Mouse (Mus musculus) limb, embryonic 14.5 days (tissue): ENCODE results near the gene Nkiras1. TPM values are rescaled to one million over a fixed set of nuclear protein-coding genes. Genes with fewer than 3 reads are reported as not detected.

Source experiments
- ATAC-seq: fragments of 200-750 bp; cut with Nextera tagmentation; 2 replicates; pipeline ENCODE4 v1.8.0; 2017; ENCODE audit warnings: low read depth, moderate number of reproducible peaks, moderate TSS enrichment; ENCODE audit not compliant: low FRiP score
- DNase-seq: peaks from one replicate; pipeline ENCODE4 v3.0.0-alpha.2; 2015; ENCODE audit warnings: low spot score
- H3K27ac ChIP-seq: fragments of 300-500 bp; sonication (generic); replicated peaks from 2 replicates; pipeline ENCODE4 v1.5.1; 2014; ENCODE audit warnings: low read depth, mild to moderate bottlenecking, low read length, moderate library complexity, mixed read lengths
- H3K27me3 ChIP-seq: fragments of 300-500 bp; sonication (generic); 2 replicates; pipeline ENCODE4 v1.6.1; 2014; ENCODE audit warnings: low read length, mixed read lengths; ENCODE audit not compliant: control insufficient read depth, insufficient read depth
- H3K36me3 ChIP-seq: fragments of 300-500 bp; sonication (generic); 2 replicates; pipeline ENCODE4 v1.6.1; 2014; ENCODE audit warnings: mild to moderate bottlenecking, low read length, moderate library complexity, mixed read lengths; ENCODE audit not compliant: control insufficient read depth, insufficient read depth
- H3K4me1 ChIP-seq: fragments of 300-500 bp; sonication (generic); 2 replicates; pipeline ENCODE4 v1.6.1; 2014; ENCODE audit warnings: antibody characterized with exemption, low read length, mixed read lengths; ENCODE audit not compliant: control insufficient read depth, insufficient read depth
- H3K4me2 ChIP-seq: fragments of 300-500 bp; sonication (generic); replicated peaks from 2 replicates; pipeline ENCODE4 v1.6.1; 2014; ENCODE audit warnings: low read depth, mild to moderate bottlenecking, low read length, moderate library complexity; ENCODE audit not compliant: severe bottlenecking
- H3K4me3 ChIP-seq: fragments of 300-500 bp; sonication (generic); replicated peaks from 2 replicates; pipeline ENCODE4 v1.5.1; 2014; ENCODE audit warnings: low read length
- H3K9ac ChIP-seq: fragments of 300-500 bp; sonication (generic); 2 replicates; pipeline ENCODE4 v1.6.1; 2014; ENCODE audit warnings: mild to moderate bottlenecking, low read depth, low read length, moderate library complexity; ENCODE audit not compliant: severe bottlenecking
- H3K9me3 ChIP-seq: fragments of 300-500 bp; sonication (generic); 2 replicates; pipeline ENCODE4 v1.6.1; 2016; ENCODE audit warnings: low read length; ENCODE audit not compliant: control insufficient read depth
- POLR2A ChIP-seq: fragments of 200-500 bp; IDR thresholded peaks from 2 replicates; pipeline ENCODE4 v1.8.0; 2012; ENCODE audit warnings: inconsistent platforms, mild to moderate bottlenecking, moderate library complexity, borderline replicate concordance; ENCODE audit not compliant: insufficient read depth, insufficient read length; ENCODE audit errors: extremely low read depth
- WGBS: fragments of 180-500 bp; shearing (Covaris S2); extraction: QIAGEN DNeasy Blood & Tissue Kit; methylation state at CpG from one replicate; pipeline ENCODE4 v1.1.7; 2014; 5-methylcytosine and 5-hydroxymethylcytosine counted together
- polyA plus RNA-seq, 2 experiments: library from polyadenylated mRNA; depleted of rRNA in 1 of 2; stranded (reverse) in 1 of 2; unstranded in 1 of 2; fragments of >200 nt; fragmentation: Nextera tagmentation in 1 of 2; extraction: Ambion mirVana in 1 of 2; gene quantifications; 2 replicates each; pipeline versions ENCODE4 v1.2.1 to v1.2.3; 2012 to 2014

The Nkiras1 gene
- polyA plus RNA-seq, 2 experiments: 18.5 to 25.0 TPM

- no peak overlapping the region for H3K9ac ChIP-seq
- no peak overlapping the region for H3K27ac ChIP-seq
- TF ChIP-seq POLR2A: no peak
- H3K4me1 ChIP-seq: no peaks in the 10 kb centered on the region
- no peaks in the 10 kb centered on the region for H3K27me3 ChIP-seq
- no peak overlapping the region for H3K4me2 ChIP-seq
- WGBS: 91% methylated on average over 2 of the region's 2 CpGs
- H3K9me3 ChIP-seq: no peaks in the 10 kb centered on the region
- DNase-seq: no peak
- H3K4me3 ChIP-seq: no peak overlapping the region
- ATAC-seq: no peak
- H3K36me3 ChIP-seq: 0 out of 2 replicates have a peak, but pooled peaks cover 3% of the 10 kb centered on the region
Measured at GRCm38 (mm10) chr14:18297441-18297840, 26.5 kb downstream of the Nkiras1 start.

GRCm38 (mm10) chr14:18298874-18299273 is 27.9 kb downstream of the Nkiras1 start:
- no peak overlapping the region for H3K4me3 ChIP-seq
- H3K9ac ChIP-seq: no peak overlapping the region
- no peaks in the 10 kb centered on the region for H3K4me1 ChIP-seq
- H3K9me3 ChIP-seq: no peaks in the 10 kb centered on the region
- 89% methylated on average over 2 of the region's 2 CpGs for WGBS
- no peaks in the 10 kb centered on the region for H3K27me3 ChIP-seq
- DNase-seq (no peak), ATAC-seq (no peak)
- H3K36me3 ChIP-seq: 0 out of 2 replicates have a peak, but pooled peaks cover 3% of the 10 kb centered on the region
- no peak overlapping the region for H3K27ac ChIP-seq
- H3K4me2 ChIP-seq: no peak overlapping the region
- TF ChIP-seq POLR2A: no peak

- H3K4me3 ChIP-seq: no peak overlapping the region
- ATAC-seq (no peak), DNase-seq (no peak)
- H3K9me3 ChIP-seq: no peaks in the 10 kb centered on the region
- no peak overlapping the region for H3K9ac ChIP-seq
- no peaks in the 10 kb centered on the region for H3K27me3 ChIP-seq
- no peak overlapping the region for H3K4me2 ChIP-seq
- H3K27ac ChIP-seq: no peak overlapping the region
- no peaks in the 10 kb centered on the region for H3K4me1 ChIP-seq
- H3K36me3 ChIP-seq: peaks cover 7% of the 10 kb centered on the region; the same call in 1 of the 2 replicates
- WGBS: 94% methylated on average over 2 of the region's 2 CpGs
- no peak for TF ChIP-seq POLR2A
Measured at GRCm38 (mm10) chr14:18300676-18301075, 29.7 kb downstream of the Nkiras1 start.

- peaks cover 11% of the 10 kb centered on the region; the same call in 1 of the 2 replicates for H3K36me3 ChIP-seq
- H3K4me3 ChIP-seq: no peak overlapping the region
- no peaks in the 10 kb centered on the region for H3K9me3 ChIP-seq
- no peak for DNase-seq
- H3K9ac ChIP-seq: no peak overlapping the region
- ATAC-seq: no peak
- H3K27me3 ChIP-seq: no peaks in the 10 kb centered on the region
- H3K4me1 ChIP-seq: no peaks in the 10 kb centered on the region
- H3K27ac ChIP-seq: no peak overlapping the region
- TF ChIP-seq POLR2A: no peak
- no peak overlapping the region for H3K4me2 ChIP-seq
- WGBS: 83% methylated on average over 3 of the region's 3 CpGs
Measured at GRCm38 (mm10) chr14:18301591-18301990, 30.7 kb downstream of the Nkiras1 start.

GRCm38 (mm10) chr14:18302750-18303149 is 31.8 kb downstream of the Nkiras1 start:
- no peak overlapping the region for H3K4me3 ChIP-seq
- no peaks in the 10 kb centered on the region for H3K27me3 ChIP-seq
- no peak overlapping the region for H3K9ac ChIP-seq
- H3K4me2 ChIP-seq: no peak overlapping the region
- no peaks in the 10 kb centered on the region for H3K4me1 ChIP-seq
- no peak overlapping the region for H3K27ac ChIP-seq
- H3K9me3 ChIP-seq: no peaks in the 10 kb centered on the region
- DNase-seq (no peak), ATAC-seq (no peak)
- peaks cover 11% of the 10 kb centered on the region; the same call in 1 of the 2 replicates for H3K36me3 ChIP-seq
- 78% methylated on average over 3 of the region's 3 CpGs for WGBS
- no peak for TF ChIP-seq POLR2A

- no peak overlapping the region for H3K4me2 ChIP-seq
- ATAC-seq (no peak), DNase-seq (no peak)
- no peak overlapping the region for H3K27ac ChIP-seq
- no peaks in the 10 kb centered on the region for H3K27me3 ChIP-seq
- H3K9me3 ChIP-seq: no peaks in the 10 kb centered on the region
- 72% methylated on average over 4 of the region's 4 CpGs for WGBS
- H3K4me3 ChIP-seq: no peak overlapping the region
- H3K9ac ChIP-seq: no peak overlapping the region
- H3K4me1 ChIP-seq: no peaks in the 10 kb centered on the region
- H3K36me3 ChIP-seq: peaks cover 11% of the 10 kb centered on the region; the same call in 1 of the 2 replicates
- no peak for TF ChIP-seq POLR2A
Measured at GRCm38 (mm10) chr14:18303262-18303661, 32.3 kb downstream of the Nkiras1 start.
